Mouse (Mus musculus): ENCODE data around the gene Hspg2. TPM values are rescaled to one million over a fixed set of nuclear protein-coding genes. Genes with fewer than 3 reads are reported as not detected.

The Hspg2 gene
- polyA plus RNA-seq (2017; shearing (Covaris generic)), result not detected

DNA sequence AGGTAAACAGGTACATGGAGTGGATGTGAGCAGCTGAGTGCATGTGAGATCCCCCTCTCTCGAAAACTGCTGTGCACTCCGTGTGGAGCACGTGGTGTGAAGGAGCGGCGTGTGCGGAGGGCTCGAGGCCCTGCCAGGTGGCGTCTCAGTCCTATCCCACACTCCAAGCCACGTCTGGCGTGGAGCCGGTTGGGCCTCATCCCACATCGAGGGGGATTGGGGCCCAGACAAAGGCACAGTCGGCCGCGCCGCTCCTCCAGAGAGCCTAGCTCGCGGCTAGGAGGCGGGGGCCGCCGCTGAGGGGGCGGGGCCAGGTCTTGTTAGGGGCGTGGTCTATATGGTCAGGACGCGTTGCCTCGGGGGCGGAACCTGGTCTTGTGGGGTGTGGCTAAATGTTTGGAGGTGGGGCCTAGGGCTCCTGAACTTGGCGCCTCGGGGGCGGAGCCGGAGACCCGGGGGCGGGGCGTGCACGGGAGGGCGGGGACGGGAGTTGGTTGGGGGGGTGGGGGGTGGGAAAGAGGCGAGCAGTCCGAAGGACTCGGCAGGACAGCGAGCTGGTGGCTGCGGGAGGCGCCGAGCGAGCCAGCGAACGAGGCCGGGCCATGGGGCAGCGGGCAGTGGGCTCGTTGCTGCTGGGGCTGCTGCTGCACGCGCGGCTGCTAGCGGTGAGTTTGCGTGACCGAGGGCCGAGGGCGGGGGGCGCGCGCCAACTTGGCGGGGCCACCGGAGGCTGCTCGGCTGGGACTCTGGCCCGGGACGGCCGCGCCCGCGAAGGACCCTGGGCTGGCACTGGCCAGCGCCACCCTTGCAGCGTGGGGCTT is at the start of gene Hspg2:
Gene Hspg2, plus strand, starts transcription at position 510 of the 821 bp plus-strand sequence.

GRCm38 (mm10) chr4:137430502-137430901 is 38.1 kb upstream of the Hspg2 start, which contains the start of gene Cela3b:
Gene Cela3b, minus strand, starts transcription at chr4:137430540.

GRCm38 (mm10) chr4:137453234-137453767 is 15.3 kb upstream of the Hspg2 start, which contains the start of gene 1700013G24Rik:
Gene 1700013G24Rik, plus strand, starts transcription at chr4:137453284.

DNA sequence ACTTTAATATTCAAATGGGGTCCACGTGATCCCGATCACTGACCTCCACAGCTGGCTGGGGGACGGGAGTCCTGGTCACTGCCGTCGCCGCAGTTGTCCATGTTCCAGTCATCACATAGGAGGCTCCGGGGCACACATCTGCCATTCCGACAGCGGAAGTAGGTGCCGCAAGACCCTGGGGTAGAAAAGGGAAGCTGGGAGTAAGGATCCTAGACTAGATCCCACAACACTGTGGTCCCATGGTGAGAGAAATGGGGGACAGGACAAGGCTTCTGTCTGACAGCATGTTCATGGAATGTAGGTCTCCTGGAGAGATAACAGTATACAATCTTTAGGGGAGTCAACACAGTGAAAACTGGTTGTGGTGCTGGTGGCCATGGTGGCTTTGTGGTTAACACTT is 105.9 kb downstream of the Hspg2 start, which contains the start of gene Ldlrad2:
Gene Ldlrad2, minus strand, starts transcription at position 101 of the 400 bp plus-strand sequence.

DNA sequence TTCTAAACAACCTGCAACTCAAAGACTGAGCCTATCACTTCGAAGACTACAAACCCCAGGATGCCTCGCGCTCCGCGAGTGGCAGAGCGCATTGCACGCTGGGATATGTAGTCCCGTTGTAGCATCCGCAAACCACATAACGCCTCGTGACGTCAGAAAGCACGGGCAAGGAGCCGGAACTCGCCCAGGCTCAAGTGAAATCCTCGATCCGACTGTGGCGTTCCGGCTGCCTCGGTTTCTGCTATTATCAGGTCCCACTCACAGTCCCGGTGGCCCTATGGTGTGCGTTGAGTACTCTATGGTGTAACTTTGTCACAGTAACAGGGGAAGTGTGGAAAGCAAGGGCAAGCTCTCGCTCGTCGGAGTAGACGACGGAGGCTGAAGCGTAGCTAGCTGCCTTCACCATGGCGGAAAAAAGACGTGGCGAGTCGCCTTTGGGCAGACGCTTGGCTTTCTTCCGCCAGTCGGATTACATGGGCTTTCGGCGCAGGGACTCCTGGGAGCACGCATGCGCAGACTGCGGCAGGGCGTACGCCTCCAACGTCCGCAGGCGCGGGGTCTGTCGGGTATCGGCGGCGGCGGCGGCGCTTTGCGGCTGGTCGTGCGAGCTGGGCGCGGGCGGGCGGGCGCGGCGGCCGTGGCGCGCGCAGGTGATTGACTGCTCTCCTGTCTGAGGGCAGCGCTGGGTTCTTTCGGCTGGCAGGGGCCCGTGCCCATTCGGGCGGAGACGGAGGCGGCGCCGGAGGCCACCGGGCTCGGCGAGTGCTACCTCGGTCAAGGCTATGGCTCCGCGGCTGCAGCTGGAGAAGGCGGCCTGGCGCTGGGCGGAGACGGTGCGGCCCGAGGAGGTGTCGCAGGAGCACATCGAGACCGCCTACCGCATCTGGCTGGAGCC is 125.3 kb downstream of the Hspg2 start, which contains the start of gene Usp48:
Gene Usp48, plus strand, starts transcription at position 155 of the 895 bp plus-strand sequence.

Other genes with a start within 250 kb of the Hspg2 start
- gene Wnt4, start 191.3 kb upstream of the Hspg2 start, polyA plus RNA-seq (2017; shearing (Covaris generic)), result not detected
- 988 TPM for gene Cdc42, start 111.0 kb upstream of the Hspg2 start, polyA plus RNA-seq (2017; shearing (Covaris generic))
- gene Cela3a, start 59.0 kb upstream of the Hspg2 start, polyA plus RNA-seq (2017; shearing (Covaris generic)), result not detected
- not detected for gene Cela3b, start 38.2 kb upstream of the Hspg2 start, polyA plus RNA-seq (2017; shearing (Covaris generic))
- not detected for gene 1700013G24Rik, start 15.5 kb upstream of the Hspg2 start, polyA plus RNA-seq (2017; shearing (Covaris generic))
- not detected for gene Ldlrad2, start 105.8 kb downstream of the Hspg2 start, polyA plus RNA-seq (2017; shearing (Covaris generic))
- 171 TPM for gene Usp48, start 125.0 kb downstream of the Hspg2 start, polyA plus RNA-seq (2017; shearing (Covaris generic))
- gene Rap1gap, start 196.0 kb downstream of the Hspg2 start, polyA plus RNA-seq (2017; shearing (Covaris generic)), result 3.1 TPM